Mouse (Mus musculus) kidney, embryonic 16.5 days (tissue): ENCODE results near the gene Colq. TPM values are rescaled to one million over a fixed set of nuclear protein-coding genes. Genes with fewer than 3 reads are reported as not detected.

Experiments
- ATAC-seq: fragments of 200-750 bp; cut with Nextera tagmentation; 2 replicates; pipeline ENCODE4 v1.8.0; 2017; ENCODE audit warnings: moderate TSS enrichment; ENCODE audit not compliant: low FRiP score, low TSS enrichment
- H3K27ac ChIP-seq: fragments of 300-500 bp; sonication (generic); 2 replicates; pipeline ENCODE4 v1.5.1; 2014; ENCODE audit warnings: low read length
- H3K27me3 ChIP-seq: fragments of 300-500 bp; sonication (generic); 2 replicates; pipeline ENCODE4 v1.6.1; 2014; ENCODE audit warnings: low read length, control low read depth, mixed read lengths; ENCODE audit not compliant: insufficient read depth
- H3K36me3 ChIP-seq: fragments of 300-500 bp; sonication (generic); 2 replicates; pipeline ENCODE4 v1.6.1; 2014; ENCODE audit warnings: low read length, control low read depth, mixed read lengths; ENCODE audit not compliant: insufficient read depth
- H3K4me1 ChIP-seq: fragments of 300-500 bp; sonication (generic); 2 replicates; pipeline ENCODE4 v1.6.1; 2014; ENCODE audit warnings: low read length, control low read depth, mixed read lengths; ENCODE audit not compliant: insufficient read depth
- H3K4me2 ChIP-seq: fragments of 300-500 bp; sonication (generic); replicated peaks from 2 replicates; pipeline ENCODE4 v1.6.1; 2014; ENCODE audit warnings: low read depth, low read length
- H3K4me3 ChIP-seq: fragments of 300-500 bp; sonication (generic); 2 replicates; pipeline ENCODE4 v1.5.1; 2014; ENCODE audit warnings: mild to moderate bottlenecking, low read length
- H3K9ac ChIP-seq: fragments of 300-500 bp; sonication (generic); replicated peaks from 2 replicates; pipeline ENCODE4 v1.6.1; 2014; ENCODE audit warnings: low read length
- H3K9me3 ChIP-seq: fragments of 300-500 bp; sonication (generic); 2 replicates; pipeline ENCODE4 v1.6.1; 2016; ENCODE audit warnings: low read length, control low read depth
- WGBS: fragments of 180-500 bp; shearing (Covaris S2); extraction: QIAGEN DNeasy Blood & Tissue Kit; methylation state at CpG from one replicate; pipeline ENCODE4 v1.1.7; 2014; 5-methylcytosine and 5-hydroxymethylcytosine counted together
- polyA plus RNA-seq: library from polyadenylated mRNA; unstranded; fragments of >200 nt; fragmentation: Nextera tagmentation; extraction: Ambion mirVana; gene quantifications from 2 replicates; pipeline ENCODE4 v1.2.1, GENCODE M21; 2015

Colq gene
- polyA plus RNA-seq, 1 experiment from 2014 or later = 3.2 TPM

GRCm38 (mm10) chr14:31576846-31577697 lies 14.1 kb downstream of the Colq start:
- 52% methylated on average over 10 of the region's 10 CpGs for WGBS

GRCm38 (mm10) chr14:31575866-31576265 lies 15.3 kb downstream of the Colq start:
- 57% methylated on average over 9 of the region's 9 CpGs for WGBS
- Histone ChIP-seq H3K9ac (no peak overlapping the region), H3K4me2 (no peak overlapping the region), H3K27ac (no peak overlapping the region), H3K27me3 (no peaks in the 10 kb centered on the region), H3K4me1 (no peaks in the 10 kb centered on the region), H3K4me3 (no peak overlapping the region), H3K36me3 (no peaks in the 10 kb centered on the region), H3K9me3 (no peaks in the 10 kb centered on the region)
- ATAC-seq = no peak

More at GRCm38 (mm10) chr14:31576846-31577697, 14.1 kb downstream of the Colq start:
- H3K9ac ChIP-seq = no peak overlapping the region
- no peak overlapping the region for H3K4me3 ChIP-seq
- H3K4me1 ChIP-seq = no peaks in the 10 kb centered on the region
- H3K4me2 ChIP-seq = no peak overlapping the region
- H3K9me3 ChIP-seq = no peaks in the 10 kb centered on the region
- H3K36me3 ChIP-seq = no peaks in the 10 kb centered on the region
- ATAC-seq = no peak
- no peak overlapping the region for H3K27ac ChIP-seq
- H3K27me3 ChIP-seq = no peaks in the 10 kb centered on the region

- no peaks in the 10 kb centered on the region for H3K36me3 ChIP-seq
- no peaks in the 10 kb centered on the region for H3K27me3 ChIP-seq
- no peak overlapping the region for H3K4me2 ChIP-seq
- H3K4me1 ChIP-seq = no peaks in the 10 kb centered on the region
- WGBS = 90% methylated on average over 18 of the region's 18 CpGs
- H3K9me3 ChIP-seq = no peaks in the 10 kb centered on the region
- H3K4me3 ChIP-seq = no peak overlapping the region
- H3K9ac ChIP-seq = no peak overlapping the region
- no peak overlapping the region for H3K27ac ChIP-seq
- no peak for ATAC-seq
Measured at GRCm38 (mm10) chr14:31574903-31575665, 16.1 kb downstream of the Colq start.

- ATAC-seq = no peak
- Histone ChIP-seq H3K27me3 (no peaks in the 10 kb centered on the region), H3K4me2 (no peak overlapping the region), H3K27ac (no peak overlapping the region), H3K4me3 (no peak overlapping the region), H3K9ac (no peak overlapping the region), H3K36me3 (no peaks in the 10 kb centered on the region), H3K9me3 (no peaks in the 10 kb centered on the region), H3K4me1 (no peaks in the 10 kb centered on the region)
- 67% methylated on average over 9 of the region's 9 CpGs for WGBS
Measured at GRCm38 (mm10) chr14:31572561-31573175, 18.5 kb downstream of the Colq start.

- Histone ChIP-seq H3K4me3 (no peak overlapping the region), H3K9ac (no peak overlapping the region), H3K4me2 (no peak overlapping the region), H3K9me3 (no peaks in the 10 kb centered on the region), H3K27me3 (no peaks in the 10 kb centered on the region), H3K4me1 (no peaks in the 10 kb centered on the region), H3K27ac (no peak overlapping the region), H3K36me3 (no peaks in the 10 kb centered on the region)
- no peak for ATAC-seq
- WGBS = 88% methylated on average over 5 of the region's 5 CpGs
Measured at GRCm38 (mm10) chr14:31571419-31571818, 19.7 kb downstream of the Colq start.

GRCm38 (mm10) chr14:31570131-31570951 lies 20.8 kb downstream of the Colq start:
- 66% methylated on average over 6 of the region's 6 CpGs for WGBS
- H3K36me3 ChIP-seq = no peaks in the 10 kb centered on the region
- H3K27ac ChIP-seq = no peak overlapping the region
- ATAC-seq = no peak
- no peak overlapping the region for H3K9ac ChIP-seq
- no peak overlapping the region for H3K4me2 ChIP-seq
- no peak overlapping the region for H3K4me3 ChIP-seq
- no peaks in the 10 kb centered on the region for H3K27me3 ChIP-seq
- peaks cover 6% of the 10 kb centered on the region for H3K4me1 ChIP-seq
- H3K9me3 ChIP-seq = no peaks in the 10 kb centered on the region

- Histone ChIP-seq H3K27me3 (no peaks in the 10 kb centered on the region), H3K27ac (no peak overlapping the region), H3K4me1 (peaks cover 18% of the 10 kb centered on the region), H3K4me3 (no peak overlapping the region), H3K4me2 (no peak overlapping the region), H3K9me3 (no peaks in the 10 kb centered on the region), H3K9ac (no peak overlapping the region), H3K36me3 (no peaks in the 10 kb centered on the region)
- ATAC-seq = no peak; the same call in 1 of the 2 replicates
- 52% methylated on average over 7 of the region's 7 CpGs for WGBS
Measured at GRCm38 (mm10) chr14:31569151-31569631, 22.0 kb downstream of the Colq start.

GRCm38 (mm10) chr14:31565478-31566212 lies 25.5 kb downstream of the Colq start:
- WGBS = 26% methylated on average over 9 of the region's 9 CpGs
- H3K9me3 ChIP-seq = no peaks in the 10 kb centered on the region
- peak overlapping the region; percentile 64 for H3K27ac ChIP-seq
- H3K36me3 ChIP-seq = no peaks in the 10 kb centered on the region
- H3K27me3 ChIP-seq = peaks cover 2% of the 10 kb centered on the region; the same call in 1 of the 2 replicates
- H3K4me1 ChIP-seq = peaks cover 27% of the 10 kb centered on the region
- H3K4me2 ChIP-seq = no peak overlapping the region
- H3K9ac ChIP-seq = no peak overlapping the region
- H3K4me3 ChIP-seq = no peak overlapping the region
- ATAC-seq = peak; percentile 73
